Mouse (Mus musculus) midbrain, embryonic 11.5 days (tissue): ENCODE results near the gene Mkks. TPM values are rescaled to one million over a fixed set of nuclear protein-coding genes. Genes with fewer than 3 reads are reported as not detected.

Experiments used
- polyA plus RNA-seq: library from polyadenylated mRNA; unstranded; fragments of >200 nt; fragmentation: Nextera tagmentation; extraction: Ambion mirVana; gene quantifications from 2 replicates; pipeline ENCODE4 v1.2.1, GENCODE M21; 2014

Gene Mkks
- polyA plus RNA-seq, 1 experiment from 2014 or later: 14.1 TPM

Other genes starting within 250 kb of the Mkks start
- gene Snap25, start 177.9 kb downstream of the Mkks start, polyA plus RNA-seq: 28.3 and 34.9 TPM in 2 replicates
- 14.0 and 17.3 TPM in 2 replicates for gene AL731706.2, start 5.7 kb downstream of the Mkks start, polyA plus RNA-seq
- 9.6 and 9.9 TPM in 2 replicates for gene Slx4ip, start 171 bp downstream of the Mkks start, polyA plus RNA-seq
- gene AL731706.1, start within 50 bp of the Mkks start, polyA plus RNA-seq: 23.4 and 32.1 TPM in 2 replicates
- 35.4 TPM in 2 replicates for gene Jag1, start 225.3 kb upstream of the Mkks start, polyA plus RNA-seq